Comparison of ENCODE assay signal across 24 mouse cellular contexts in genomic region chr6:103268984-103269383, GRCm38 (mm10).
DNase-seq lines count a peak whose midpoint lies in the region; ATAC-seq and TF ChIP-seq lines count a peak whose summit lies in the region.
"Had no signal": no experiment of that assay in that cellular context is flagged by ENCODE, and none has a peak within 500 bp of the region (broad histone marks: within the 10 kb centered on the region; RNA-seq: fewer than 3 reads in every experiment).

No protein-coding gene starts in this region.

- no peak overlapping the region for H3K27ac ChIP-seq in forebrain, embryonic 13.5 days
- H3K27ac ChIP-seq in forebrain, embryonic 12.5 days = no peak overlapping the region
- H3K27ac ChIP-seq in forebrain, postnatal 0 days (ENCODE audit: low read depth, low read length) = no peak overlapping the region
- H3K27ac ChIP-seq in forebrain, embryonic 16.5 days (ENCODE audit: low read length) = no peak overlapping the region
- H3K27ac ChIP-seq: heart, embryonic 15.5 days; hindbrain, embryonic 10.5 days; hindbrain, embryonic 13.5 days; intestine, embryonic 15.5 days had no signal

- H3K9ac ChIP-seq in forebrain, embryonic 13.5 days = no peak overlapping the region
- no peak overlapping the region for H3K9ac ChIP-seq in forebrain, embryonic 12.5 days
- no peak overlapping the region for H3K9ac ChIP-seq in forebrain, postnatal 0 days
- H3K9ac ChIP-seq in forebrain, embryonic 16.5 days (replicated peaks; ENCODE audit: low read depth, low read length) = no peak overlapping the region
- H3K9ac ChIP-seq: heart, embryonic 12.5 days; heart, embryonic 15.5 days; hindbrain, embryonic 13.5 days; intestine, embryonic 15.5 days had no signal

- H3K4me1 ChIP-seq in forebrain, embryonic 13.5 days = no peaks in the 10 kb centered on the region
- no peaks in the 10 kb centered on the region for H3K4me1 ChIP-seq in forebrain, embryonic 12.5 days
- no peaks in the 10 kb centered on the region for H3K4me1 ChIP-seq in forebrain, postnatal 0 days (ENCODE audit: insufficient read depth)
- H3K4me1 ChIP-seq in forebrain, embryonic 16.5 days (replicated peaks; ENCODE audit: control insufficient read depth, insufficient read depth, low read length) = no peaks in the 10 kb centered on the region
- H3K4me1 ChIP-seq: heart, embryonic 15.5 days; hindbrain, embryonic 10.5 days; hindbrain, embryonic 13.5 days; intestine, embryonic 15.5 days had no signal

- H3K4me2 ChIP-seq in forebrain, embryonic 13.5 days = no peak overlapping the region
- H3K4me2 ChIP-seq in forebrain, embryonic 12.5 days = no peak overlapping the region
- H3K4me2 ChIP-seq in forebrain, postnatal 0 days (ENCODE audit: low read depth) = no peak overlapping the region
- no peak overlapping the region for H3K4me2 ChIP-seq in forebrain, embryonic 16.5 days (ENCODE audit: low read length)
- H3K4me2 ChIP-seq: heart, embryonic 12.5 days; heart, embryonic 15.5 days; hindbrain, embryonic 13.5 days; intestine, embryonic 15.5 days had no signal

- ATAC-seq in cerebellum, adult (ENCODE audit: insufficient number of reproducible peaks, low FRiP score, low TSS enrichment) = peak; percentile 69
- 0 out of 2 replicates have a peak, but pooled peaks have one; percentile 30 for ATAC-seq in forebrain, embryonic 13.5 days
- ATAC-seq in forebrain, embryonic 12.5 days (ENCODE audit: low FRiP score) = no peak
- peak; percentile 42 for ATAC-seq in forebrain, postnatal 0 days
- ATAC-seq in forebrain, embryonic 16.5 days = no peak
- ATAC-seq: activated CD4-positive, CD25-positive, alpha-beta regulatory T cell, adult 4 months; hindbrain, embryonic 16.5 days; intestine, embryonic 15.5 days had no signal

- H3K27me3 ChIP-seq in forebrain, embryonic 13.5 days = no peaks in the 10 kb centered on the region
- H3K27me3 ChIP-seq in forebrain, embryonic 12.5 days = no peaks in the 10 kb centered on the region
- H3K27me3 ChIP-seq in forebrain, postnatal 0 days (ENCODE audit: insufficient read depth, low read length) = no peaks in the 10 kb centered on the region
- H3K27me3 ChIP-seq in forebrain, embryonic 16.5 days (replicated peaks; ENCODE audit: control insufficient read depth, insufficient read depth, low read length) = no peaks in the 10 kb centered on the region
- H3K27me3 ChIP-seq: heart, embryonic 12.5 days; heart, embryonic 15.5 days; hindbrain, embryonic 13.5 days; intestine, embryonic 15.5 days had no signal

- no peaks in the 10 kb centered on the region for H3K36me3 ChIP-seq in forebrain, embryonic 13.5 days (ENCODE audit: poor library complexity, severe bottlenecking)
- no peaks in the 10 kb centered on the region for H3K36me3 ChIP-seq in forebrain, embryonic 12.5 days (replicated peaks)
- H3K36me3 ChIP-seq in forebrain, postnatal 0 days (ENCODE audit: insufficient read depth) = no peaks in the 10 kb centered on the region
- no peaks in the 10 kb centered on the region for H3K36me3 ChIP-seq in forebrain, embryonic 16.5 days (ENCODE audit: control insufficient read depth, insufficient read depth)
- H3K36me3 ChIP-seq: heart, embryonic 12.5 days; heart, embryonic 15.5 days; hindbrain, embryonic 10.5 days; hindbrain, embryonic 13.5 days; intestine, embryonic 15.5 days had no signal

- DNase-seq in cerebellum, adult 18-20 months = no peak
- DNase-seq in forebrain, postnatal 0 days = peak; percentile 19
- DNase-seq in urinary bladder, postnatal 36 days (ENCODE audit: low spot score in 2 of 2) = no peak
- DNase-seq: adrenal gland, adult 8-10 months; adrenal gland, postnatal 25 days; cerebellum, adult 11 months; cerebellum, adult 8-10 months; gastrocnemius, postnatal 25 days; heart, adult 18-20 months; heart, postnatal 10 days; heart, postnatal 36 days; kidney, adult 11 months; kidney, adult 8-10 months had no signal

- H3K9me3 ChIP-seq in forebrain, embryonic 13.5 days (replicated peaks) = no peaks in the 10 kb centered on the region
- no peaks in the 10 kb centered on the region for H3K9me3 ChIP-seq in forebrain, embryonic 12.5 days
- no peaks in the 10 kb centered on the region for H3K9me3 ChIP-seq in forebrain, postnatal 0 days (ENCODE audit: low read length)
- no peaks in the 10 kb centered on the region for H3K9me3 ChIP-seq in forebrain, embryonic 16.5 days (ENCODE audit: control insufficient read depth, low read length)
- H3K9me3 ChIP-seq: heart, embryonic 12.5 days; heart, embryonic 15.5 days; hindbrain, embryonic 10.5 days; hindbrain, embryonic 13.5 days; intestine, embryonic 15.5 days had no signal

- TF ChIP-seq CTCF in forebrain, postnatal 0 days (IDR thresholded peaks at IDR 0.05; ENCODE audit: low read depth) = no peak

- 82% methylated on average over 5 of the region's 5 CpGs for WGBS in forebrain, embryonic 13.5 days
- WGBS in forebrain, embryonic 12.5 days = 86% methylated on average over 5 of the region's 5 CpGs
- WGBS in forebrain, postnatal 0 days = 61% methylated on average over 5 of the region's 5 CpGs
- WGBS in forebrain, embryonic 16.5 days = 66% methylated on average over 5 of the region's 5 CpGs

- no peak overlapping the region for H3K4me3 ChIP-seq in forebrain, embryonic 13.5 days
- H3K4me3 ChIP-seq in forebrain, embryonic 12.5 days (replicated peaks) = no peak overlapping the region
- H3K4me3 ChIP-seq in forebrain, postnatal 0 days (ENCODE audit: low read depth, low read length) = no peak overlapping the region
- no peak overlapping the region for H3K4me3 ChIP-seq in forebrain, embryonic 16.5 days (replicated peaks; ENCODE audit: low read length)
- H3K4me3 ChIP-seq: heart, embryonic 12.5 days; heart, embryonic 15.5 days; hindbrain, embryonic 10.5 days; hindbrain, embryonic 13.5 days; intestine, embryonic 15.5 days had no signal

Comparison
In these comparisons a context has a peak if more than half of its experiments do, and no peak if none do; other contexts are left out.
1. ATAC-seq: peak in cerebellum, adult (single experiment), forebrain, embryonic 13.5 days (single experiment) and forebrain, postnatal 0 days (single experiment); none in forebrain, embryonic 12.5 days (single experiment) and forebrain, embryonic 16.5 days (single experiment).